Mouse (Mus musculus): ENCODE results near the gene Notch1. TPM values are rescaled to one million over a fixed set of nuclear protein-coding genes. Genes with fewer than 3 reads are reported as not detected.

Gene Notch1
- polyA plus RNA-seq, 1 experiment from 2014 or later, result 21.6 TPM

DNA sequence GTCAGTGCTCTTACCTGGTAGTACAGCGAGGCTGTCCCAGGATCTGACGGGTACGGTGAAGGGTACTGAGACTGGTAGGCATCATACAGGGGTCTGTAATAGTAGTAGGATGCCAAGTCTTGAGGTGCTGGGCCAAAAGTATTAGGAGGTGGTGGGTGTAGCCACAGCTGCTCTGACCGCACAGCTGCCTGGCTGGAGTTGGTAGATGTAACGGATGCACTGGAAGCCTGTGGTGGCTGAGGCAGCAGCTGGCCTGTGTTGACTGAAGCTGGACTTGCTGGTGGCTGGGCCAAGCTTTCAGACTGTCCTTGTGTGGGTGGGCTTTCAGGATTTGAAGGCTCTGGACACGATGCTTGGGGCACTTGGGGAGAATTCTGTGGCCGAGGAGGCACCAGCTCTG is 78.1 kb downstream of the Notch1 start:
- no peak for ATAC-seq (ENCODE audit: insufficient number of reproducible peaks, insufficient read depth, low FRiP score, low read depth)
- no peak overlapping the region for H3K9ac ChIP-seq (ENCODE audit: low read length)
- H3K36me3 ChIP-seq (ENCODE audit: control insufficient read depth, insufficient read depth, low read length), result peaks cover 81% of the 10 kb centered on the region
- no peak overlapping the region for H3K27ac ChIP-seq (replicated peaks in 1 of 2; ENCODE audit: control insufficient read depth in 1 of 2, insufficient read depth in 1 of 2, low read depth in 2 of 2, low read length in 2 of 2)
- no peak overlapping the region for H3K4me2 ChIP-seq (ENCODE audit: low read length)
- peaks cover 0 to 9% of the 10 kb centered on the region in 2 experiments; a peak in 2 of 4 replicates for H3K4me1 ChIP-seq (ENCODE audit: control insufficient read depth in 2 of 2, insufficient read depth in 2 of 2, low read length in 2 of 2)
- 85% methylated on average over 7 of the region's 7 CpGs for WGBS
- no peaks in the 10 kb centered on the region for H3K27me3 ChIP-seq (ENCODE audit: control insufficient read depth, insufficient read depth, low read length)
- H3K4me3 ChIP-seq (ENCODE audit: control insufficient read depth in 1 of 2, insufficient read depth in 1 of 2, low read depth in 1 of 2, low read length in 2 of 2), result no peak overlapping the region
- H3K9me3 ChIP-seq (ENCODE audit: control insufficient read depth, low read length), result no peaks in the 10 kb centered on the region

DNA sequence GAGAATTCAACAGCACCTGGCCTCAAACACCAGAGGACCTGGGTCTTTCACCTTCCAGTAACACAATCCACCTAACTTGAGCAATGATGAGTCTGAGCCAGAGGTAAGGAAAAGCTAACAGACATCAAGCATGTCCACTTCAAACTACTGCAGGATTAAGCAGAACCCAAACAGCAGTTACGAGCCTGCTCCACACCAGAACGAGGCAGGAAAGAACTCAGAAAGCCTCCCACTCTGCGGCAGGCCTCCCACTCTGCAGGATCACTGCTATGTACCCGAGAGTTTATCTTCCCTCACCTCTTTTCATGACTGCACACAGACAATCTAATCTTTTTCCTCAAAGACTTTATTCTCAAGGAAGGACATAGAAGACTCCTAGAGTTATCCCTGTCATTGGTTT is 79.2 kb downstream of the Notch1 start:
- no peak for ATAC-seq (ENCODE audit: insufficient number of reproducible peaks, insufficient read depth, low FRiP score, low read depth)
- Histone ChIP-seq H3K36me3 (ENCODE audit: control insufficient read depth, insufficient read depth, low read length) (peaks cover 93% of the 10 kb centered on the region), H3K9ac (ENCODE audit: low read length) (no peak overlapping the region), H3K4me2 (ENCODE audit: low read length) (no peak overlapping the region), H3K4me3 (ENCODE audit: control insufficient read depth in 1 of 2, insufficient read depth in 1 of 2, low read depth in 1 of 2, low read length in 2 of 2) (no peak overlapping the region), H3K4me1 (ENCODE audit: control insufficient read depth in 2 of 2, insufficient read depth in 2 of 2, low read length in 2 of 2) (peaks cover 0 to 4% of the 10 kb centered on the region in 2 experiments; a peak in 1 of 4 replicates), H3K27ac (replicated peaks in 1 of 2; ENCODE audit: control insufficient read depth in 1 of 2, insufficient read depth in 1 of 2, low read depth in 2 of 2, low read length in 2 of 2) (no peak overlapping the region), H3K9me3 (ENCODE audit: control insufficient read depth, low read length) (no peaks in the 10 kb centered on the region), H3K27me3 (ENCODE audit: control insufficient read depth, insufficient read depth, low read length) (no peaks in the 10 kb centered on the region)
- WGBS, result 54% methylated on average over 4 of the region's 4 CpGs

DNA sequence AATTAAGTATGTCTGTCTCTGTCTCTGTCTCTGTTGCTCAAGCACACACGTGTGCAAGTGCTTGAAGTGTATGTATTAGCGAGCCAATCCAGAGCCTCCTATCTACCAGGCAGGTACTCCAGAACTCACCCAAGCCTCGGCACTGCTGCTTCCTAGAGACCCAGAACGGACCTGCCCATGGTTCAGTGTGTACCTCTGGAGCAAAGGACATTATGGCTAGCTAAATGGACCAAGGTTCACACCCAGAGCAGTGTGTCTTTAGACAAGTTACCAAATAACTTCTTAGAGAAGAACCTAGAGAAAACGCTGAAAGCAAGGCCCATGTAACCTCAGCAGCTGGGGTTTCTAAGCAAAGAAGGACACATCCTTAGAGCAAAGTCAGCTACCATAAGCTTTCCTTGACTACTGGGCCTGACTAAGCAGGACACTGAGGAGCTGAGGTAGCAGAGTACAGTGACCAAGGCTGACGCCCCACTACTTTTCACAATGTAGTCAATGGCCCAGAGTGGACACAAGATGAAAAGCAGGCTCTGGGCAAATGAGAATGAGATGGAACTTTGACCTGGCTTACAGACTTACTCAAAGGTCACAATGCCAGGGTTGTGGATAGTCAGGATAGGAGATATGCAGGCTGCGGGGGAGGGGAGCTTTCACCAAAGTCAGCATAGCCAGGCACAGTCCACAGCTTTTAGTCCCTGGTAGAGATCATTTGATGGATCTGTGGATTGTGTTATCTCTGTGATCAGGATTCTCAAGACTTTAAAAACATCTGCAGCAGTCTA is 81.5 kb downstream of the Notch1 start:
- ATAC-seq (ENCODE audit: insufficient number of reproducible peaks, insufficient read depth, low FRiP score, low read depth), result no peak
- 88% methylated on average over 7 of the region's 7 CpGs for WGBS
- H3K36me3 ChIP-seq (ENCODE audit: control insufficient read depth, insufficient read depth, low read length), result peaks cover 94% of the 10 kb centered on the region
- H3K9ac ChIP-seq (ENCODE audit: low read length), result no peak overlapping the region
- H3K4me2 ChIP-seq (ENCODE audit: low read length), result no peak overlapping the region
- no peaks in the 10 kb centered on the region for H3K27me3 ChIP-seq (ENCODE audit: control insufficient read depth, insufficient read depth, low read length)
- H3K4me1 ChIP-seq (ENCODE audit: control insufficient read depth in 2 of 2, insufficient read depth in 2 of 2, low read length in 2 of 2), result peaks cover 0 to 4% of the 10 kb centered on the region in 2 experiments; a peak in 1 of 4 replicates
- H3K27ac ChIP-seq (replicated peaks in 1 of 2; ENCODE audit: control insufficient read depth in 1 of 2, insufficient read depth in 1 of 2, low read depth in 2 of 2, low read length in 2 of 2), result no peak overlapping the region
- H3K4me3 ChIP-seq (ENCODE audit: control insufficient read depth in 1 of 2, insufficient read depth in 1 of 2, low read depth in 1 of 2, low read length in 2 of 2), result no peak overlapping the region
- no peaks in the 10 kb centered on the region for H3K9me3 ChIP-seq (ENCODE audit: control insufficient read depth, low read length)

DNA sequence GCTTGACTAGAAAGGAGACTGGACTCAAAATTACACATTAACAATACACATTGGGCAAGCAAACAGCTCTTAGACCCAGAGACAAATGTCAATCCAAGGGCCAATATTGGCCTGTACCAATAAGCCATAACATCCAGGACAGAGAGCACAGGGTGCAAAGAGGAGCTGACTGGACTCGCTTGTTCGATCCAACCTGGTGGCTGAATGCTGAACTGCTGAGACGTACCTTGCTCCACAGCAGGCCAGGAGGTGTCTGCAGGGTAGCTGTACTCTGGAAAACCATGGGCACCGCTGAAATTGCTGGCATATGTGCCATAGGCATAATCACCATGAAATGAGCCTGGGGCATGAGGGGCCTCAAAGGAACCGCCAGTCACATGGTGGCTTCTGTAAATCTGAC is 86.6 kb downstream of the Notch1 start:
- Histone ChIP-seq H3K4me1 (ENCODE audit: control insufficient read depth in 2 of 2, insufficient read depth in 2 of 2, low read length in 2 of 2) (no peaks in the 10 kb centered on the region), H3K27ac (replicated peaks in 1 of 2; ENCODE audit: control insufficient read depth in 1 of 2, insufficient read depth in 1 of 2, low read depth in 2 of 2, low read length in 2 of 2) (no peak overlapping the region), H3K27me3 (ENCODE audit: control insufficient read depth, insufficient read depth, low read length) (no peaks in the 10 kb centered on the region), H3K9ac (ENCODE audit: low read length) (no peak overlapping the region), H3K36me3 (ENCODE audit: control insufficient read depth, insufficient read depth, low read length) (peaks cover 98% of the 10 kb centered on the region), H3K4me2 (ENCODE audit: low read length) (no peak overlapping the region), H3K9me3 (ENCODE audit: control insufficient read depth, low read length) (no peaks in the 10 kb centered on the region), H3K4me3 (ENCODE audit: control insufficient read depth in 1 of 2, insufficient read depth in 1 of 2, low read depth in 1 of 2, low read length in 2 of 2) (no peak overlapping the region)
- ATAC-seq (ENCODE audit: insufficient number of reproducible peaks, insufficient read depth, low FRiP score, low read depth), result no peak
- WGBS, result 90% methylated on average over 5 of the region's 5 CpGs

DNA sequence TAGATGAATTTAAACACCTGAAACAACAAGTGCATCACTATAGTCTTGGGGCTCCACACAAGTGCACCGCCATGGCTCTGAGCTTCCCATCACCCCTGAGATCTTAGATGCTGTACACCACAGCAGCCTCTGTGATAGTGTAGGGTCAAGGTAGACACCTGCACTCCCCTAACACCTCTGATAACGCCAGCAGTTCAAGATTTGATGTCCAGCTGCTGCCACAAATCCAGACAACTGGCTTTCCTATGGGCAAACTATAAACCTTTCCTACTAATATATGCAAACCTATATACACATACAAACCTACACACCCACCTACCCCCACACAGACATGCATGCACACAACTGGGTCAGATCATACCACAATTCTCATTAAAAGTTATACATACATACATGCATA is 91.9 kb downstream of the Notch1 start:
- WGBS, result 85% methylated on average over 2 of the region's 2 CpGs
- no peaks in the 10 kb centered on the region for H3K27me3 ChIP-seq (ENCODE audit: control insufficient read depth, insufficient read depth, low read length)
- H3K27ac ChIP-seq (replicated peaks in 1 of 2; ENCODE audit: control insufficient read depth in 1 of 2, insufficient read depth in 1 of 2, low read depth in 2 of 2, low read length in 2 of 2), result no peak overlapping the region
- ATAC-seq (ENCODE audit: insufficient number of reproducible peaks, insufficient read depth, low FRiP score, low read depth), result no peak
- H3K4me1 ChIP-seq (ENCODE audit: control insufficient read depth in 2 of 2, insufficient read depth in 2 of 2, low read length in 2 of 2), result no peaks in the 10 kb centered on the region
- H3K9ac ChIP-seq (ENCODE audit: low read length), result no peak overlapping the region
- H3K36me3 ChIP-seq (ENCODE audit: control insufficient read depth, insufficient read depth, low read length), result peaks cover 99% of the 10 kb centered on the region
- H3K4me3 ChIP-seq (ENCODE audit: control insufficient read depth in 1 of 2, insufficient read depth in 1 of 2, low read depth in 1 of 2, low read length in 2 of 2), result no peak overlapping the region
- no peak overlapping the region for H3K4me2 ChIP-seq (ENCODE audit: low read length)
- no peaks in the 10 kb centered on the region for H3K9me3 ChIP-seq (ENCODE audit: control insufficient read depth, low read length)

DNA sequence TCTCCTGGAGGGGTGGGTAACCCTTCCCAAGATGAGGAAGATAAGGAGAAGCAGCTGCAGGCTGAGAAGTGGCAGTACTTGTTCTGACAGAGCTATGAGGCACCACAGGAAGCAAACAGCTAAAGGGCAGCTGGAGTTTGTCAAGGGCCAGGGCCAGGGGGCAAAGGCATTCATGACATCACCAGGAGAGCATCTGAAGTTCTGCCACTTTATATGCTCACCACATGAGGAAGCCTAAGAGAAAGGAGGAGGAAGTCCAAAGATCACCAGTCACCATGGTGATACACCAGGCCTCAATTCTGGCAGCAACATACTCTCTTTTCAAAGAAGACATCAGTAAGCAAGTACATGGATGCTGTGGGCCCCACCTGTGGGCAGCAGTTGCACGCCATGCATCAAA is 93.4 kb downstream of the Notch1 start:
- ATAC-seq (ENCODE audit: insufficient number of reproducible peaks, insufficient read depth, low FRiP score, low read depth), result no peak

DNA sequence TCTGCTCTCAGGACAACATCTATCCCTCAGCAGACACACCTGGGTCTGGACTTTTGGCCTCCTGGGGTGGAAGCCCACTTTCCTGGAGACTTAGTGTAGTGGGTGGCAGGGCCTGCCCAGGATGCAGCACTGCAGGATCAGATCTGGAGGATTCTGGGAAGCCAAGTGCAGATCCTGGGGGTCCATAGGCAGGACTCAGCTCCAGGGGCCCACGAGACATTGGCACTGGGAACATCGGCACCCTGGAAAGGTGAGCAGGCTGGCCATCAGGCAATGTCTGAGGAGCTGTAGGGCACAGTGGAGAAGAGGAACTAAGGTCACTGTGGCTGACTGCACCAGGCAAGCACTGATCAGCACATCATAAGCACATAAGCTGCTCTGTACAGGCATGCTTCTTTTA is 94.5 kb downstream of the Notch1 start:
- H3K9me3 ChIP-seq (ENCODE audit: control insufficient read depth, low read length), result no peaks in the 10 kb centered on the region
- H3K36me3 ChIP-seq (ENCODE audit: control insufficient read depth, insufficient read depth, low read length), result peaks cover 99% of the 10 kb centered on the region
- H3K27ac ChIP-seq (replicated peaks in 1 of 2; ENCODE audit: control insufficient read depth in 1 of 2, insufficient read depth in 1 of 2, low read depth in 2 of 2, low read length in 2 of 2), result no peak overlapping the region
- 93% methylated on average over 2 of the region's 2 CpGs for WGBS
- H3K4me2 ChIP-seq (ENCODE audit: low read length), result no peak overlapping the region
- no peak for ATAC-seq (ENCODE audit: insufficient number of reproducible peaks, insufficient read depth, low FRiP score, low read depth)
- H3K9ac ChIP-seq (ENCODE audit: low read length), result no peak overlapping the region
- H3K4me1 ChIP-seq (ENCODE audit: control insufficient read depth in 2 of 2, insufficient read depth in 2 of 2, low read length in 2 of 2), result no peaks in the 10 kb centered on the region
- no peaks in the 10 kb centered on the region for H3K27me3 ChIP-seq (ENCODE audit: control insufficient read depth, insufficient read depth, low read length)
- no peak overlapping the region for H3K4me3 ChIP-seq (ENCODE audit: control insufficient read depth in 1 of 2, insufficient read depth in 1 of 2, low read depth in 1 of 2, low read length in 2 of 2)

More for the DNA sequence above, 93.4 kb downstream of the Notch1 start:
- H3K9ac ChIP-seq (ENCODE audit: low read length), result no peak overlapping the region
- H3K4me1 ChIP-seq (ENCODE audit: control insufficient read depth in 2 of 2, insufficient read depth in 2 of 2, low read length in 2 of 2), result no peaks in the 10 kb centered on the region
- H3K4me3 ChIP-seq (ENCODE audit: control insufficient read depth in 1 of 2, insufficient read depth in 1 of 2, low read depth in 1 of 2, low read length in 2 of 2), result no peak overlapping the region
- WGBS, result 94% methylated on average over 1 of the region's 1 CpGs
- no peaks in the 10 kb centered on the region for H3K9me3 ChIP-seq (ENCODE audit: control insufficient read depth, low read length)
- H3K27ac ChIP-seq (replicated peaks in 1 of 2; ENCODE audit: control insufficient read depth in 1 of 2, insufficient read depth in 1 of 2, low read depth in 2 of 2, low read length in 2 of 2), result no peak overlapping the region
- H3K4me2 ChIP-seq (ENCODE audit: low read length), result no peak overlapping the region
- peaks cover 99% of the 10 kb centered on the region for H3K36me3 ChIP-seq (ENCODE audit: control insufficient read depth, insufficient read depth, low read length)
- H3K27me3 ChIP-seq (ENCODE audit: control insufficient read depth, insufficient read depth, low read length), result no peaks in the 10 kb centered on the region

DNA sequence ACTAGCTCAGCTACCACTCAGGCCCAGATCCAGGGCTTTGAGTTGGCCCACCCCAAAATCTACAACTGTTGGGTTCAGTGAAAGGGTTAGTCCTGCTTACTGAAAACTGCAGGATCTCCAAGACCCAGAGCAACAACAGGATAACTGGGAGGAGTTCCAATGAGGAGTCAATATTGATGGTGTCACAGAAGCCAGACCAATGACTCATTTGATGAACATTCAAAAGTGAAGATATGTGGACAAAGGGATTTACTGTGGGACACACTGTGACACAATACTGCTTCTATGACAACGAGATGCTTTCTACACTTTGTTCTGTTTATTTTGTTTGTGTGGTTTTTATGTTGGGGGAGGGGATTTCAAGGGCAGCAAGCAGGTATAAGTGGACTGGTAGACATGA is 98.3 kb downstream of the Notch1 start:
- no peak overlapping the region for H3K27ac ChIP-seq (replicated peaks in 1 of 2; ENCODE audit: control insufficient read depth in 1 of 2, insufficient read depth in 1 of 2, low read depth in 2 of 2, low read length in 2 of 2)
- no peak overlapping the region for H3K4me2 ChIP-seq (ENCODE audit: low read length)
- peaks cover 99% of the 10 kb centered on the region for H3K36me3 ChIP-seq (ENCODE audit: control insufficient read depth, insufficient read depth, low read length)
- no peak overlapping the region for H3K9ac ChIP-seq (ENCODE audit: low read length)
- ATAC-seq (ENCODE audit: insufficient number of reproducible peaks, insufficient read depth, low FRiP score, low read depth), result no peak
- H3K4me3 ChIP-seq (ENCODE audit: control insufficient read depth in 1 of 2, insufficient read depth in 1 of 2, low read depth in 1 of 2, low read length in 2 of 2), result no peak overlapping the region
- no peaks in the 10 kb centered on the region for H3K27me3 ChIP-seq (ENCODE audit: control insufficient read depth, insufficient read depth, low read length)
- 77% methylated on average over 1 of the region's 1 CpGs for WGBS
- no peaks in the 10 kb centered on the region for H3K4me1 ChIP-seq (ENCODE audit: control insufficient read depth in 2 of 2, insufficient read depth in 2 of 2, low read length in 2 of 2)
- no peaks in the 10 kb centered on the region for H3K9me3 ChIP-seq (ENCODE audit: control insufficient read depth, low read length)
